Mouse (Mus musculus) G1E (cell line): ENCODE results near the gene Sema5b. TPM values are rescaled to one million over a fixed set of nuclear protein-coding genes. Genes with fewer than 3 reads are reported as not detected.

Experiments used
- ATAC-seq: 2 replicates; pipeline ENCODE4 v1.8.0; 2016; ENCODE audit warnings: mild to moderate bottlenecking; ENCODE audit not compliant: insufficient number of reproducible peaks, poor library complexity, low FRiP score, severe bottlenecking; ENCODE audit errors: extremely low read depth
- DNase-seq: peaks from one replicate; pipeline ENCODE4 v3.0.0; 2012; ENCODE audit warnings: low spot score
- H3K27me3 ChIP-seq: 2 replicates; pipeline ENCODE4 v1.6.1; 2012; ENCODE audit warnings: mild to moderate bottlenecking, low read length, inconsistent platforms; ENCODE audit not compliant: insufficient read depth
- H3K36me3 ChIP-seq: replicated peaks from 2 replicates; pipeline ENCODE3; 2012; ENCODE audit warnings: mild to moderate bottlenecking, inconsistent platforms
- H3K4me1 ChIP-seq: 2 replicates; pipeline ENCODE4 v1.6.1; 2012; ENCODE audit warnings: low read depth, low read length, inconsistent platforms, mixed read lengths; ENCODE audit not compliant: insufficient read depth
- H3K4me3 ChIP-seq: 2 replicates; pipeline ENCODE4 v1.5.1; 2012; ENCODE audit warnings: low read depth, mild to moderate bottlenecking, inconsistent platforms, low read length, moderate library complexity, mixed read lengths
- H3K9me3 ChIP-seq: replicated peaks from 2 replicates; pipeline ENCODE4 v1.6.1; 2012; ENCODE audit warnings: inconsistent platforms
- CTCF ChIP-seq: IDR thresholded peaks from 2 replicates; pipeline ENCODE4 v1.5.1; 2012; ENCODE audit warnings: low read depth, low read length, inconsistent platforms, mixed read lengths
- GATA1 ChIP-seq: IDR thresholded peaks from 2 replicates; pipeline ENCODE4 v1.6.1; 2012; ENCODE audit warnings: borderline replicate concordance, low read length, inconsistent platforms, mixed read lengths
- GATA2 ChIP-seq: IDR thresholded peaks from 2 replicates; pipeline ENCODE4 v1.6.1; 2012; ENCODE audit warnings: low read depth, low read length, inconsistent platforms, borderline replicate concordance
- POLR2AphosphoS5 ChIP-seq: IDR thresholded peaks from 2 replicates; pipeline ENCODE4 v1.6.1; 2012; ENCODE audit warnings: low read depth, low read length, inconsistent platforms; ENCODE audit not compliant: insufficient replicate concordance
- TAL1 ChIP-seq: conservative IDR thresholded peaks from 2 replicates; pipeline ENCODE4 v1.6.1; 2012; ENCODE audit warnings: low read depth, low read length, inconsistent platforms, mixed read lengths
- polyA plus RNA-seq: library from polyadenylated mRNA; stranded (reverse); fragments of >175 nt; gene quantifications from 2 replicates; pipeline ENCODE4 v1.2.3, GENCODE M21; 2012
- total RNA-seq, 2 experiments: library from RNA; stranded (forward) in 1 of 2; stranded (reverse) in 1 of 2; fragments of 200-1000 nt in 1 of 2; fragments of >200 nt in 1 of 2; fragmentation: Nextera tagmentation in 1 of 2; gene quantifications; 2 replicates each; pipeline ENCODE4 v1.2.3; 2014 to 2017

Sema5b gene
- total and polyA plus RNA-seq, 3 experiments = 0.66 TPM; not detected in 2

DNA sequence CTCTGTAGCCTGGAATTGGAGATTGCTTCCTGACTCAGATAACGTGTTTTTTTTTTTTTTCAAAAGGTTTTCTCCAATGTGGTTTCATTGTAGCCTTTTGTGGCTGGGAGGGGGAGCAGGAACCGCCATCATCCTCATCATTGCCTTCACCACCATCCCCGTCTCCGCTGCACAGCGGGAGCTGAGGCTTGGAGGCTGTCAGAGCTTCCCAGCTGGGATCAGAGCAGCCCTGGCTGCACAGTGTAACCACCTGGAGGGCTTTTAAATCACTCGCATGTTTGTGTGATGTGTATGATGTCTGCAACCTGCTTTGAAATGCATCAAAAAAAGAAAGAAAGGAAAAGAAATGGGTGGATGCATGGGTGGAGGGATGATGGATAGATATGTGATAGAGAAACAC, 57.0 kb downstream of the Sema5b start:
- H3K27me3 ChIP-seq = peaks cover 45% of the 10 kb centered on the region
- H3K4me3 ChIP-seq = no peak overlapping the region
- DNase-seq (no peak), ATAC-seq (no peak)
- peaks cover 5% of the 10 kb centered on the region for H3K9me3 ChIP-seq
- H3K36me3 ChIP-seq = no peaks in the 10 kb centered on the region
- H3K4me1 ChIP-seq = peaks cover 9% of the 10 kb centered on the region
- TF ChIP-seq CTCF = no peak
- no peak for TF ChIP-seq GATA2
- no peak for TF ChIP-seq GATA1
- TF ChIP-seq TAL1 = no peak
- no peak for TF ChIP-seq POLR2AphosphoS5

GRCm38 (mm10) chr16:35598802-35599201, 57.9 kb downstream of the Sema5b start:
- Histone ChIP-seq H3K36me3 (no peaks in the 10 kb centered on the region), H3K4me1 (peaks cover 9% of the 10 kb centered on the region), H3K4me3 (no peak overlapping the region), H3K27me3 (peaks cover 52% of the 10 kb centered on the region), H3K9me3 (peaks cover under 1% of the 10 kb centered on the region; the same call in 1 of the 2 replicates)
- no peak for TF ChIP-seq CTCF
- no peak for TF ChIP-seq TAL1
- TF ChIP-seq GATA1 = no peak
- TF ChIP-seq POLR2AphosphoS5 = no peak
- TF ChIP-seq GATA2 = no peak
- no peak for ATAC-seq
- no peak for DNase-seq

DNA sequence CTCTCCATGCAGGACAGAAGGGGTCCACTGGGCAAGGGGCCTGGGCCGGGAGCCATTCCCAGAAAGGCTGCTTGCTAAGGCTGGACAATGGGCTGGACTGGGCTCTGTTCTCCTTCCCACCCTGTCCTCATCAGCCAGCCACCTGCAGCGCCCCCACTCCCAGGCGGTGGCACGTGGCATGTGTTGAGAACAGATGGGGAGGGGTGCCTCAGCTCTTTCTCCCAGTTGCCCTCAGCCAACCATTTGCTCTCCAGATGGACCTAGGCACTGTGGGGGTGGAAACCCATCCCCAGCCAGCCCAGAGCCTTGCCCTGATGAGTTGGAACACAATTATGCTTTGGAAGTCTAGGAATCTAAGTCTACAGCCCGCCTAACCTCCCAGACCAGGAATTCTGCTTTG, 59.3 kb downstream of the Sema5b start:
- peaks cover 55% of the 10 kb centered on the region for H3K27me3 ChIP-seq
- TF ChIP-seq POLR2AphosphoS5 = no peak
- TF ChIP-seq GATA2 = no peak
- TF ChIP-seq TAL1 = no peak
- no peak for TF ChIP-seq GATA1
- TF ChIP-seq CTCF = no peak
- no peak overlapping the region for H3K4me3 ChIP-seq
- DNase-seq (no peak), ATAC-seq (no peak)
- peaks cover 9% of the 10 kb centered on the region for H3K4me1 ChIP-seq
- no peaks in the 10 kb centered on the region for H3K9me3 ChIP-seq
- no peaks in the 10 kb centered on the region for H3K36me3 ChIP-seq

DNA sequence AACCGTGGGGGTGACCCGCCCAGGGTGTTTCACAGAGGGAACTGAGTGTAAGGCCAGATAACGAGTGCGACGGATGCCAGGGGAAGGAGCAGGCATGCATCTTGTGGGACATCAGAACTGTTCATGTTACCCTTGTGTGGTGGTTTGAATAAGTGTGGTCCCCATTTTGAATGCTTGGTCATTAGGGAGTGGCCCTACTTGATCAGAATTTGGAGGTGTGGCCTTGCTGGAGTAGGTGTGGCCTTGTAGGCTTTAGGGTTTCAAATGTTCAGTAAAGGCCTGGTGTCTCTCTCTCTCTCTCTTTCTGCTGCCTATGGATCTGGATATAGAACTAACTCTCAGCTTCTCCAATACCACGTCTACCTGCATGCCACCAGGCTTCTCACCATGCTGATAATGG, 60.5 kb downstream of the Sema5b start:
- Histone ChIP-seq H3K4me1 (peaks cover 9% of the 10 kb centered on the region), H3K4me3 (no peak overlapping the region), H3K36me3 (no peaks in the 10 kb centered on the region), H3K27me3 (peaks cover 51% of the 10 kb centered on the region), H3K9me3 (no peaks in the 10 kb centered on the region)
- DNase-seq (no peak), ATAC-seq (no peak)
- TF ChIP-seq GATA2 (no peak), CTCF (no peak), TAL1 (no peak)

GRCm38 (mm10) chr16:35602529-35602928, 61.6 kb downstream of the Sema5b start:
- H3K36me3 ChIP-seq = no peaks in the 10 kb centered on the region
- no peaks in the 10 kb centered on the region for H3K9me3 ChIP-seq
- H3K27me3 ChIP-seq = peaks cover 53% of the 10 kb centered on the region
- H3K4me3 ChIP-seq = no peak overlapping the region
- ATAC-seq = no peak
- peaks cover 9% of the 10 kb centered on the region for H3K4me1 ChIP-seq
- no peak for DNase-seq
- no peak for TF ChIP-seq GATA2
- TF ChIP-seq GATA1 = no peak
- no peak for TF ChIP-seq POLR2AphosphoS5
- no peak for TF ChIP-seq CTCF
- no peak for TF ChIP-seq TAL1

GRCm38 (mm10) chr16:35603729-35604522, 63.0 kb downstream of the Sema5b start:
- no peaks in the 10 kb centered on the region for H3K9me3 ChIP-seq
- no peak overlapping the region for H3K4me3 ChIP-seq
- TF ChIP-seq GATA2 = no peak
- no peak for TF ChIP-seq TAL1
- no peak for TF ChIP-seq CTCF
- TF ChIP-seq GATA1 = no peak
- no peak for TF ChIP-seq POLR2AphosphoS5
- H3K27me3 ChIP-seq = peaks cover 53% of the 10 kb centered on the region
- DNase-seq (no peak), ATAC-seq (no peak)
- no peaks in the 10 kb centered on the region for H3K36me3 ChIP-seq
- H3K4me1 ChIP-seq = no peaks in the 10 kb centered on the region; the same call in 1 of the 2 replicates

GRCm38 (mm10) chr16:35607250-35607649, 66.3 kb downstream of the Sema5b start:
- peaks cover 46% of the 10 kb centered on the region for H3K27me3 ChIP-seq
- DNase-seq = no peak
- no peaks in the 10 kb centered on the region for H3K9me3 ChIP-seq
- no peak for TF ChIP-seq GATA1
- TF ChIP-seq GATA2 = no peak
- no peak for TF ChIP-seq CTCF
- no peak for TF ChIP-seq POLR2AphosphoS5
- TF ChIP-seq TAL1 = no peak
- no peaks in the 10 kb centered on the region for H3K4me1 ChIP-seq
- ATAC-seq = no peak
- H3K4me3 ChIP-seq = no peak overlapping the region
- no peaks in the 10 kb centered on the region for H3K36me3 ChIP-seq
